Mouse (Mus musculus) spleen, adult 2 months (tissue): Measurements from ENCODE around the gene Dut.

Source experiments
- CTCF ChIP-seq: fragments of 200-500 bp; IDR thresholded peaks from 2 replicates; pipeline ENCODE4 v1.5.1; 2011; ENCODE audit warnings: mild to moderate bottlenecking, inconsistent platforms; ENCODE audit not compliant: insufficient read depth, insufficient read length, insufficient replicate concordance; ENCODE audit errors: extremely low read depth
- POLR2A ChIP-seq: fragments of 200-500 bp; IDR thresholded peaks from 2 replicates; pipeline ENCODE4 v1.6.1; 2011; ENCODE audit warnings: low read depth, low read length, inconsistent platforms

- TF ChIP-seq CTCF: no peak
- TF ChIP-seq POLR2A: no peak
Observed at GRCm38 (mm10) chr2:125255886-125256285, 8.9 kb downstream of the Dut start.
